Mouse (Mus musculus) bone marrow macrophage, adult 2 months (primary cell): ENCODE data around the gene Sp140.
"Not testable (repeated sequence)": the region's sequence is repeated elsewhere in the genome, so short reads cannot be mapped to it uniquely, and the experiment has no call there.

Source experiments
- CTCF ChIP-seq: IDR thresholded peaks from 2 replicates; pipeline ENCODE4 v1.5.1; 2012; ENCODE audit warnings: low read depth, mild to moderate bottlenecking, low read length, moderate library complexity
- POLR2A ChIP-seq: IDR thresholded peaks from 2 replicates; pipeline ENCODE4 v1.6.1; 2012; ENCODE audit warnings: mild to moderate bottlenecking, low read depth, low read length, borderline replicate concordance

DNA sequence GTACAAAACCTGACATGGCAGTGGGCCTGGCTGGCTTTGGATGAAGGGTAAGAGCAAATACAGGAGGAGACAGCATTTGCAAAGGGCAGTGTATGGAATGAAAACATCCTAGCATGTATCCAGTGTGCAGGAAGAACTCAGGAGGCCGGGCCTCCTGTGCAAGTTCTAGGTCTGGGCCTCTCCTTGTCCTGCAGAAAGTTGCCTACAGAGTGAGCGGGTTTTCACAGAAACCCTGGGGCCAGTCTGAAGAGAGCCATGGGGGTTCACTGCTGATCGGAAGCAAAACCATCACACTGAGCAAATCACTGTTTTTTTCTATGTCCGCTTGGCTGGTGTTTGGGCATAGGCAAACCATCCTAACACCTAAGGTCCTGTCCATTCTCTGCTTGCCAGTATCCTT is 38.0 kb downstream of the Sp140 start:
- not testable (repeated sequence) for TF ChIP-seq CTCF, POLR2A
